Mouse (Mus musculus) CD4-positive naive resting alpha-beta T cell, adult 76 days (primary cell): ENCODE data around the gene Gm3005. TPM values are rescaled to one million over a fixed set of nuclear protein-coding genes. Genes with fewer than 3 reads are reported as not detected.

Source experiments
- total RNA-seq: library from RNA; stranded (reverse); gene quantifications from one replicate; pipeline ENCODE4 v1.2.4, GENCODE M21; 2023

Gm3005 gene
- total RNA-seq, result not detected

GRCm38 (mm10) chr14:3427803-3428202 is at the start of gene Gm3005:
Gm3005 (plus strand) TSS chr14:3428103.

DNA sequence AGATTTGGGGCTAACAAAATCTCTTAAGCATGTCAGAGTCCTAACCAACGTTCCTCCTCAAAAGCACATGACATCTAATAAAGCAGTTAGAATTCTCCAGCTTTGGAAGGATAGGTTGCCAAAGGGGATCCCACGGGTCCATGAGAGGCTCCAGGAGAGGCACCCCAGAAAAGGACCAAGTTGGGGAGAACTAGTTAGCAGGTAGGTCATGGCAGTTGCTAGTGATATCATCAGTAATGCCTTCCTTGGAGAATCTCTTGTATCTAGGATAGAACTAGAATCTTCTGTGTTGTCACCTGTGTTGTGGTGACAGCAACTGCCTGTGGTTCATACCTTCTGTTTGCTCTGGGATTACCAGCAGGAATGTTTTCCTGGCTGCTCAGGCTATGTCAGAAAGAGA is 33.1 kb upstream of the Gm3005 start, which contains the start of gene Gm10413:
TSS of gene Gm10413 (plus strand) at position 301 of the 400 bp plus-strand sequence.

DNA sequence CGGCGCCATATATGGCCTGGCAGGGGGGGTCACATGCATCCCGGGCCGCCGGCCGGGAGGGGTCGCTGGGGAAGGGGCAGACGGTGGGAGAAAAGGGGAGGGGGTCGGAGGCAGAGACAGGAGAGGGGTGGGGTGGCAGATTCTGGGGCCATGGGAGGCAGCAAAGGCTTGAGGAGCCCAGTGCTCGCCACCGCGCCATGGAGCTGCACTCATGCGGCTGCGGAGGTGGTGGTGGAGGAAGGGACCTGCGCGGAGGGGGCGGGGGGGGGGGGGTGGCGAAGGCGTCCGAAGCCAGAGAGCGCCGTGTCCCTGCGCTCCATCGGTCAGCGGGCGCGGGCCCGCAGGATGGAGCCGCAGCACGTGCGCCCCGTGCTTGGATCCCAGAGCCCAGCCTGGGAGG is 15.6 kb upstream of the Gm3005 start, which contains the start of gene Gm10409:
TSS of gene Gm10409 (plus strand) at position 301 of the 400 bp plus-strand sequence.

DNA sequence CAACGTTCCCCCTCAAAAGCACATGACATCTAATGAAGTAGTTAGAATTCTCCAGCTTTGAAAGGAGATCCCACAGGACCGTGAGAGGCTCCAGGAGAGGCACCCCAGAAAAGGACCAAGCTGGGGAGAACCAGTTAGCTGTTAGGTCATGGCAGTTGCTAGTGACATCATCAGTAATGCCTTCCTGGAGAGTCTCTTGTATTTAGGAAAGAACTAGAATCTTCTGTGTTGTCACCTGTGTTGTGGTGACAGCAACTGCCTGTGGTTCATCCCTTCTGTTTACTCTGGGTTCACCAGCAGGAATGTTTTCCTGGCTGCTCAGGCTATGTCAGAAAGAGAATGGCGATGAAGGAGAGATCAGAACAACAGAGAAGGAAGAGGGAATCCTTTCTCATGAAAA is 21.2 kb downstream of the Gm3005 start, which contains the start of gene Gm10408:
TSS of gene Gm10408 (plus strand) at position 301 of the 400 bp plus-strand sequence.

DNA sequence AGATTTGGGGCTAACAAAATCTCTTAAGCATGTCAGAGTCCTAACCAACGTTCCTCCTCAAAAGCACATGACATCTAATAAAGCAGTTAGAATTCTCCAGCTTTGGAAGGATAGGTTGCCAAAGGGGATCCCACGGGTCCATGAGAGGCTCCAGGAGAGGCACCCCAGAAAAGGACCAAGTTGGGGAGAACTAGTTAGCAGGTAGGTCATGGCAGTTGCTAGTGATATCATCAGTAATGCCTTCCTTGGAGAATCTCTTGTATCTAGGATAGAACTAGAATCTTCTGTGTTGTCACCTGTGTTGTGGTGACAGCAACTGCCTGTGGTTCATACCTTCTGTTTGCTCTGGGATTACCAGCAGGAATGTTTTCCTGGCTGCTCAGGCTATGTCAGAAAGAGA is 206.3 kb downstream of the Gm3005 start, which contains the start of gene Gm3012:
TSS of gene Gm3012 (plus strand) at position 301 of the 400 bp plus-strand sequence.

Other genes starting within 250 kb of the Gm3005 start
- gene Gm5795, start 239.8 kb upstream of the Gm3005 start, total RNA-seq, result not detected
- not detected for gene D830030K20Rik, start 219.6 kb upstream of the Gm3005 start, total RNA-seq
- not detected for gene Gm2956, start 95.5 kb upstream of the Gm3005 start, total RNA-seq
- gene Gm10413, start 33.0 kb upstream of the Gm3005 start, total RNA-seq, result not detected
- gene Gm10409, start 15.5 kb upstream of the Gm3005 start, total RNA-seq, result not detected
- not detected for gene Gm10408, start 21.3 kb downstream of the Gm3005 start, total RNA-seq
- not detected for gene Gm3012, start 206.4 kb downstream of the Gm3005 start, total RNA-seq
- gene Gm3020, start 223.9 kb downstream of the Gm3005 start, total RNA-seq, result not detected